Mouse (Mus musculus) forebrain, embryonic 12.5 days (tissue): ENCODE measurements around the gene Sigirr. TPM values are rescaled to one million over a fixed set of nuclear protein-coding genes. Genes with fewer than 3 reads are reported as not detected.
A peak's percentile ranks its signal among the peaks of the same experiment; 100 is the strongest.

Experiments
- ATAC-seq: fragments of 200-750 bp; cut with Nextera tagmentation; 2 replicates; pipeline ENCODE4 v1.8.0; 2017; ENCODE audit warnings: moderate TSS enrichment; ENCODE audit not compliant: low FRiP score
- H3K27ac ChIP-seq: fragments of 300-500 bp; sonication (generic); 2 replicates; pipeline ENCODE4 v1.5.1; 2016; ENCODE audit warnings: mild to moderate bottlenecking
- H3K27me3 ChIP-seq: fragments of 300-500 bp; sonication (generic); 2 replicates; pipeline ENCODE4 v1.6.1; 2016; ENCODE audit warnings: mild to moderate bottlenecking
- H3K36me3 ChIP-seq: fragments of 300-500 bp; sonication (generic); replicated peaks from 2 replicates; pipeline ENCODE4 v1.6.1; 2016; ENCODE audit warnings: mild to moderate bottlenecking
- H3K4me1 ChIP-seq: fragments of 300-500 bp; sonication (generic); 2 replicates; pipeline ENCODE4 v1.6.1; 2016
- H3K4me2 ChIP-seq: fragments of 300-500 bp; sonication (generic); 2 replicates; pipeline ENCODE4 v1.6.1; 2016; ENCODE audit warnings: mild to moderate bottlenecking, moderate library complexity
- H3K4me3 ChIP-seq: fragments of 300-500 bp; sonication (generic); replicated peaks from 2 replicates; pipeline ENCODE4 v1.5.1; 2016; ENCODE audit warnings: mild to moderate bottlenecking
- H3K9ac ChIP-seq: fragments of 300-500 bp; sonication (generic); 2 replicates; pipeline ENCODE4 v1.6.1; 2016; ENCODE audit warnings: mild to moderate bottlenecking
- H3K9me3 ChIP-seq: fragments of 300-500 bp; sonication (generic); 2 replicates; pipeline ENCODE4 v1.6.1; 2016
- WGBS: fragments of 180-500 bp; shearing (Covaris S2); methylation state at CpG from one replicate; pipeline ENCODE4 v1.1.7; 2016; 5-methylcytosine and 5-hydroxymethylcytosine counted together
- polyA plus RNA-seq: library from polyadenylated mRNA; unstranded; fragments of >200 nt; fragmentation: Nextera tagmentation; extraction: Ambion mirVana; gene quantifications from 2 replicates; pipeline ENCODE4 v1.2.1, GENCODE M21; 2016

Gene Sigirr
- polyA plus RNA-seq, 1 experiment from 2014 or later, result 1.3 TPM

GRCm38 (mm10) chr7:141094487-141095205, 5.7 kb downstream of the Sigirr start:
- no peak overlapping the region for H3K4me2 ChIP-seq
- no peak overlapping the region for H3K27ac ChIP-seq
- H3K9me3 ChIP-seq, result no peaks in the 10 kb centered on the region
- H3K4me1 ChIP-seq, result peaks cover 12% of the 10 kb centered on the region
- H3K4me3 ChIP-seq, result no peak overlapping the region
- peaks cover 76% of the 10 kb centered on the region for H3K27me3 ChIP-seq
- WGBS, result 76% methylated on average over 15 of the region's 15 CpGs
- ATAC-seq, result no peak
- no peaks in the 10 kb centered on the region for H3K36me3 ChIP-seq
- H3K9ac ChIP-seq, result no peak overlapping the region

- H3K4me3 ChIP-seq, result no peak overlapping the region
These were observed 6.4 kb downstream of the Sigirr start for GRCm38 (mm10) chr7:141093950-141094349.

GRCm38 (mm10) chr7:141092051-141092735, 8.2 kb downstream of the Sigirr start:
- peak; percentile 75 for ATAC-seq
- no peak overlapping the region for H3K27ac ChIP-seq

More at GRCm38 (mm10) chr7:141093950-141094349, 6.4 kb downstream of the Sigirr start:
- H3K4me2 ChIP-seq, result no peak overlapping the region
- H3K36me3 ChIP-seq, result no peaks in the 10 kb centered on the region
- peaks cover 76% of the 10 kb centered on the region for H3K27me3 ChIP-seq
- 88% methylated on average over 6 of the region's 6 CpGs for WGBS
- no peak overlapping the region for H3K27ac ChIP-seq
- H3K4me1 ChIP-seq, result peaks cover 9% of the 10 kb centered on the region
- no peak overlapping the region for H3K9ac ChIP-seq
- H3K9me3 ChIP-seq, result no peaks in the 10 kb centered on the region
- no peak for ATAC-seq

GRCm38 (mm10) chr7:141090228-141090627, 10.1 kb downstream of the Sigirr start:
- Histone ChIP-seq H3K9me3 (no peaks in the 10 kb centered on the region), H3K36me3 (no peaks in the 10 kb centered on the region), H3K4me1 (peaks cover 9% of the 10 kb centered on the region), H3K27ac (no peak overlapping the region), H3K4me3 (no peak overlapping the region), H3K27me3 (peaks cover 74% of the 10 kb centered on the region), H3K4me2 (no peak overlapping the region), H3K9ac (no peak overlapping the region)
- WGBS, result 58% methylated on average over 8 of the region's 8 CpGs
- no peak for ATAC-seq

More at GRCm38 (mm10) chr7:141092051-141092735, 8.2 kb downstream of the Sigirr start:
- 6% methylated on average over 37 of the region's 37 CpGs for WGBS
- H3K4me3 ChIP-seq, result peak overlapping the region; percentile 19
- no peaks in the 10 kb centered on the region for H3K9me3 ChIP-seq
- H3K9ac ChIP-seq, result peak overlapping the region; percentile 5; the same call in 1 of the 2 replicates
- H3K27me3 ChIP-seq, result peaks cover 80% of the 10 kb centered on the region
- H3K4me1 ChIP-seq, result peaks cover 9% of the 10 kb centered on the region
- no peaks in the 10 kb centered on the region for H3K36me3 ChIP-seq
- peak overlapping the region; percentile 50 for H3K4me2 ChIP-seq

GRCm38 (mm10) chr7:141088473-141088872, 11.9 kb downstream of the Sigirr start:
- Histone ChIP-seq H3K27ac (no peak overlapping the region), H3K9ac (no peak overlapping the region), H3K27me3 (peaks cover 68% of the 10 kb centered on the region), H3K4me1 (peaks cover 9% of the 10 kb centered on the region), H3K4me3 (no peak overlapping the region), H3K9me3 (no peaks in the 10 kb centered on the region), H3K36me3 (no peaks in the 10 kb centered on the region), H3K4me2 (no peak overlapping the region)
- 28% methylated on average over 18 of the region's 18 CpGs for WGBS
- ATAC-seq, result no peak

GRCm38 (mm10) chr7:141087894-141088293, 12.5 kb downstream of the Sigirr start:
- Histone ChIP-seq H3K4me2 (no peak overlapping the region), H3K27me3 (peaks cover 62% of the 10 kb centered on the region), H3K27ac (no peak overlapping the region)

GRCm38 (mm10) chr7:141079481-141080449, 20.6 kb downstream of the Sigirr start:
- H3K27ac ChIP-seq, result no peak overlapping the region
- no peaks in the 10 kb centered on the region for H3K36me3 ChIP-seq
- no peaks in the 10 kb centered on the region for H3K4me1 ChIP-seq
- H3K4me3 ChIP-seq, result no peak overlapping the region
- H3K9ac ChIP-seq, result no peak overlapping the region
- 26% methylated on average over 34 of the region's 34 CpGs for WGBS
- peaks cover 15% of the 10 kb centered on the region for H3K27me3 ChIP-seq
- H3K9me3 ChIP-seq, result no peaks in the 10 kb centered on the region
- no peak for ATAC-seq
- no peak overlapping the region for H3K4me2 ChIP-seq

More at GRCm38 (mm10) chr7:141087894-141088293, 12.5 kb downstream of the Sigirr start:
- Histone ChIP-seq H3K9ac (no peak overlapping the region), H3K4me1 (peaks cover 9% of the 10 kb centered on the region), H3K4me3 (no peak overlapping the region), H3K36me3 (no peaks in the 10 kb centered on the region), H3K9me3 (no peaks in the 10 kb centered on the region)
- 61% methylated on average over 8 of the region's 8 CpGs for WGBS
- no peak for ATAC-seq

- Histone ChIP-seq H3K4me3 (no peak overlapping the region), H3K27me3 (peaks cover 15% of the 10 kb centered on the region), H3K9ac (no peak overlapping the region), H3K27ac (no peak overlapping the region), H3K36me3 (no peaks in the 10 kb centered on the region), H3K4me2 (no peak overlapping the region), H3K4me1 (no peaks in the 10 kb centered on the region), H3K9me3 (no peaks in the 10 kb centered on the region)
- 84% methylated on average over 4 of the region's 4 CpGs for WGBS
- ATAC-seq, result no peak
These were observed 21.5 kb downstream of the Sigirr start for GRCm38 (mm10) chr7:141078876-141079275.

GRCm38 (mm10) chr7:141077841-141078240, 22.5 kb downstream of the Sigirr start, which contains the start of gene Pkp3:
Gene Pkp3 (plus strand): TSS chr7:141078218.
- ATAC-seq, result no peak
- Histone ChIP-seq H3K4me3 (no peak within 1 kb of the TSS), H3K36me3 (no peaks in the 10 kb centered on the region), H3K9ac (no peak within 1 kb of the TSS), H3K27me3 (peaks cover 15% of the 10 kb centered on the region), H3K4me2 (no peak within 1 kb of the TSS), H3K27ac (no peak within 1 kb of the TSS), H3K9me3 (no peaks in the 10 kb centered on the region), H3K4me1 (no peaks in the 10 kb centered on the region)
- WGBS, result 93% methylated on average over 15 of the region's 15 CpGs

GRCm38 (mm10) chr7:141073782-141074181, 26.6 kb downstream of the Sigirr start:
- 87% methylated on average over 4 of the region's 4 CpGs for WGBS
- Histone ChIP-seq H3K36me3 (0 out of 2 replicates have a peak, but pooled peaks cover under 1% of the 10 kb centered on the region), H3K4me2 (no peak overlapping the region), H3K27me3 (peaks cover 25% of the 10 kb centered on the region), H3K9ac (no peak overlapping the region), H3K27ac (no peak overlapping the region), H3K4me3 (no peak overlapping the region), H3K4me1 (peaks cover 16% of the 10 kb centered on the region), H3K9me3 (no peaks in the 10 kb centered on the region)
- no peak for ATAC-seq

GRCm38 (mm10) chr7:141072017-141072745, 28.2 kb downstream of the Sigirr start:
- peaks cover 16% of the 10 kb centered on the region for H3K36me3 ChIP-seq
- WGBS, result 44% methylated on average over 23 of the region's 23 CpGs
- H3K9ac ChIP-seq, result no peak overlapping the region
- H3K27ac ChIP-seq, result no peak overlapping the region
- H3K27me3 ChIP-seq, result peaks cover 25% of the 10 kb centered on the region
- no peak overlapping the region for H3K4me2 ChIP-seq
- no peaks in the 10 kb centered on the region for H3K9me3 ChIP-seq
- H3K4me1 ChIP-seq, result peaks cover 16% of the 10 kb centered on the region
- ATAC-seq, result no peak
- no peak overlapping the region for H3K4me3 ChIP-seq
